Mouse (Mus musculus) embryonic facial prominence, embryonic 11.5 days (tissue): ENCODE data around the gene Otulin. TPM values are rescaled to one million over a fixed set of nuclear protein-coding genes. Genes with fewer than 3 reads are reported as not detected.

Source experiments
- ATAC-seq: fragments of 200-750 bp; cut with Nextera tagmentation; replicated peaks from 2 replicates; pipeline ENCODE4 v1.8.0; 2017; ENCODE audit warnings: low read depth; ENCODE audit not compliant: insufficient number of reproducible peaks, low FRiP score, low TSS enrichment
- DNase-seq: peaks from one replicate; pipeline ENCODE4 v3.0.0-alpha.2; 2015; ENCODE audit warnings: low spot score
- H3K27ac ChIP-seq: fragments of 300-500 bp; sonication (generic); replicated peaks from 2 replicates; pipeline ENCODE4 v1.5.1; 2014; ENCODE audit warnings: mild to moderate bottlenecking, low read depth, low read length, control low read depth
- H3K27me3 ChIP-seq: fragments of 300-500 bp; sonication (generic); 2 replicates; pipeline ENCODE4 v1.6.1; 2014; ENCODE audit warnings: mild to moderate bottlenecking, low read length, moderate library complexity, mixed read lengths; ENCODE audit not compliant: control insufficient read depth, insufficient read depth
- H3K36me3 ChIP-seq: fragments of 300-500 bp; sonication (generic); replicated peaks from 2 replicates; pipeline ENCODE4 v1.6.1; 2014; ENCODE audit warnings: low read depth, mild to moderate bottlenecking, low read length, moderate library complexity, mixed read lengths; ENCODE audit not compliant: control insufficient read depth, insufficient read depth
- H3K4me1 ChIP-seq: fragments of 300-500 bp; sonication (generic); 2 replicates; pipeline ENCODE4 v1.6.1; 2014; ENCODE audit warnings: low read length, mixed read lengths; ENCODE audit not compliant: control insufficient read depth, insufficient read depth
- H3K4me2 ChIP-seq: fragments of 300-500 bp; sonication (generic); 2 replicates; pipeline ENCODE4 v1.6.1; 2014; ENCODE audit warnings: low read depth, mild to moderate bottlenecking, control low read depth, low read length, moderate library complexity
- H3K4me3 ChIP-seq: fragments of 300-500 bp; sonication (generic); 2 replicates; pipeline ENCODE4 v1.5.1; 2014; ENCODE audit warnings: low read depth, low read length, control low read depth
- H3K9ac ChIP-seq: fragments of 300-500 bp; sonication (generic); replicated peaks from 2 replicates; pipeline ENCODE4 v1.6.1; 2014; ENCODE audit warnings: mild to moderate bottlenecking, control low read depth, low read length
- H3K9me3 ChIP-seq: fragments of 300-500 bp; sonication (generic); replicated peaks from 2 replicates; pipeline ENCODE4 v1.6.1; 2016; ENCODE audit warnings: mild to moderate bottlenecking, low read length, inconsistent platforms, mixed read lengths; ENCODE audit not compliant: control insufficient read depth
- WGBS: fragments of 180-500 bp; shearing (Covaris S2); extraction: QIAGEN DNeasy Blood & Tissue Kit; methylation state at CpG from one replicate; pipeline ENCODE4 v1.1.7; 2014; 5-methylcytosine and 5-hydroxymethylcytosine counted together
- polyA plus RNA-seq: library from polyadenylated mRNA; unstranded; fragments of >200 nt; fragmentation: Nextera tagmentation; extraction: Ambion mirVana; gene quantifications from 2 replicates; pipeline ENCODE4 v1.2.1, GENCODE M21; 2014

Otulin gene
- polyA plus RNA-seq, 1 experiment from 2014 or later: 38.0 TPM

DNA sequence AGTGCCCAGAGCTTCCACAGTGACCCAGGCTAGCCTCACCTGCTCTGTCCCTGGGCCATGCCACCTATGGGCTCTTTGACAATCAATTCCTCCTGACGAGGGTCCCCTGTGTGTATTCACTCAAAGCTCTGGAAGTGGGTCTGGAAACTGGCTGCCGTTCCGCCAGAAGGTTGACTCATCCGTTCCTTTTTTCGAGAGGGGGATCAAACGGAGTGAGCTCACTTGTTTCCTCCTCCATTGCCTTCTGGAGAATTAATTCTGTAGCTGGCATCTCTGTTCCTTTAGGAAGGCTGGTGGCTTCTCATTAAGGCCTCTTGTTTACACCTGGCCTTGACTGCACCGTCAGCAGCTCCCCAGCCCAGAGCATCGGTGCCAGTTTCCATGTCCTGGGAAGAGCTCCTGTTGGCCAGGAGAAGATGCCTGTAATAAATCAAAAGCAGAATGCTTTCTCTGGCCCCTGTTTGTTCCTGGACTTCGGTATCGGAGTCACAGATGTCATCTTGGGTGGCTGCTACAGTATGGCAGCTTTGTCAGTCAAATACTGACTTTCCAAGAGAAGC lies 64.8 kb downstream of the Otulin start:
- Histone ChIP-seq H3K9ac (no peak overlapping the region), H3K9me3 (no peaks in the 10 kb centered on the region), H3K27ac (no peak overlapping the region), H3K4me3 (no peak overlapping the region), H3K4me1 (no peaks in the 10 kb centered on the region), H3K4me2 (no peak overlapping the region), H3K36me3 (no peaks in the 10 kb centered on the region), H3K27me3 (no peaks in the 10 kb centered on the region)
- WGBS: 92% methylated on average over 10 of the region's 10 CpGs
- ATAC-seq: no peak
- no peak for DNase-seq

DNA sequence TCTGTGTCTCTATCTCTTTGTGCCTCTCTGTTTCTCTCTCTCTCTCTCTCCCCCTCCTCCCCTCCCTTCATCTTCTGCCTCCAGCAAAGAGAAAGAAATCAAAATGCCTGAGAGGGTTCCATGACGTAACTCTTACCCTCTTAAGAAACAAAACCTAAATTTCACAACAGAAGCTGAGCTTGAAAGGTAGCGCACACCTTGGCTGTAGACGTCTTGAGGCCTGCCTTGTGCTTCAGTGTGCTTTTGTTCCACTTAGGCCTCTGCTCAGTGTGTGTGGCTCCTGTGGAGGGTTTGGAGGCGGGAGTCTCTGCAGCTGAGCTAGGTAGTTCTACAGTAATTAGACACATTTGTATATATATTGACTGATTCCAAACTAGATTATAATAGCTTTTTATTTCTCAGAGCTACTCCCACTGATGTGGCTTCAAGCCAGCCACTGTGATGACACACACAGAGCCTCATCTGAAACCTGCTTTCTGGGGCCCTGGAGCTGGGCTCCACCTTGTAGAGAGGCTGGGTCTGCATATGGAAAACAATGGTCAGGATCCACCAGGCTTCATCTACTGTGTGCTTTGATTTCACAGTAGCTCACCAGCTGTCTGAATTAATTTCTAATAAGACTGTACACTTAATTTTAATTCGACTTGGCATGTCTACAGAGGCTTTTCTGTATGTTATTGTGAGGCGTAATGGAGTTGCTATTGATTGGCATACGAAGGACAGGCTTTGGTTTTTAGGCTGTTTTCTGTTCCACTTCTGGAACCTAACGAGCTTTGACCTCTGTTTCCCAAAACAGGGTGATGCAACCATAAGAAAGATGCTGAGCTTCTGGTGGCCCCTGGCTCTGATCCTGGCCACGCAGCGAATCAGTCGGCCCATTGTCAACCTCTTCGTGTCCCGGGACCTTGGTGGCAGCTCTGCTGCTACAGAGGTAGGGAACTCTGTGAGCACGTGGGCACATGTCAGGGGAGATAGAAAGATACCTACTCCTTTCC lies 66.1 kb downstream of the Otulin start:
- Histone ChIP-seq H3K27me3 (no peaks in the 10 kb centered on the region), H3K4me2 (no peak overlapping the region), H3K9me3 (no peaks in the 10 kb centered on the region), H3K4me3 (no peak overlapping the region), H3K9ac (no peak overlapping the region), H3K36me3 (no peaks in the 10 kb centered on the region), H3K4me1 (no peaks in the 10 kb centered on the region), H3K27ac (no peak overlapping the region)
- DNase-seq (no peak), ATAC-seq (no peak)
- 88% methylated on average over 14 of the region's 14 CpGs for WGBS

DNA sequence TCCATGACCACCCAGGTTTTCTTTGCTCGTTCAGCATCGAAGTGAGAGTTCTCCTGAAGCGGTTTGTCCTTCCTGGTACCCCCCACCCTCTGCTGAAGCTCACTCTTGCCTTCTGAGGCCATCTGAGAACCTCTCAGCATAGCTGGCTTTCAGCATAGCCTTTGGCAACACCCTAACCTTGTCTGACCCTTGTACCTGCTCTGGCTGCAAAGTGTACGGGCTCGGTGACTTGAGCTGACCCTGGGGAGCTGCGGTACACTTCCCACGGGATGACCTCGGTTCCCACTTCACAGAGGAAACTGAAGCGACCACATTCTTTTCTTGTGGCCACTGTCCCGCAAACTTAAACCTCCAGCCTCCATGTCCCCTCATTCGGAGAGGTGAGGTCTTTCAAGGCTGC lies 70.2 kb downstream of the Otulin start:
- Histone ChIP-seq H3K4me1 (0 out of 2 replicates have a peak, but pooled peaks cover 3% of the 10 kb centered on the region), H3K9ac (no peak overlapping the region), H3K9me3 (no peaks in the 10 kb centered on the region), H3K27ac (no peak overlapping the region), H3K27me3 (no peaks in the 10 kb centered on the region), H3K4me3 (no peak overlapping the region), H3K4me2 (no peak overlapping the region), H3K36me3 (no peaks in the 10 kb centered on the region)
- 76% methylated on average over 11 of the region's 11 CpGs for WGBS
- no peak for DNase-seq
- no peak for ATAC-seq

DNA sequence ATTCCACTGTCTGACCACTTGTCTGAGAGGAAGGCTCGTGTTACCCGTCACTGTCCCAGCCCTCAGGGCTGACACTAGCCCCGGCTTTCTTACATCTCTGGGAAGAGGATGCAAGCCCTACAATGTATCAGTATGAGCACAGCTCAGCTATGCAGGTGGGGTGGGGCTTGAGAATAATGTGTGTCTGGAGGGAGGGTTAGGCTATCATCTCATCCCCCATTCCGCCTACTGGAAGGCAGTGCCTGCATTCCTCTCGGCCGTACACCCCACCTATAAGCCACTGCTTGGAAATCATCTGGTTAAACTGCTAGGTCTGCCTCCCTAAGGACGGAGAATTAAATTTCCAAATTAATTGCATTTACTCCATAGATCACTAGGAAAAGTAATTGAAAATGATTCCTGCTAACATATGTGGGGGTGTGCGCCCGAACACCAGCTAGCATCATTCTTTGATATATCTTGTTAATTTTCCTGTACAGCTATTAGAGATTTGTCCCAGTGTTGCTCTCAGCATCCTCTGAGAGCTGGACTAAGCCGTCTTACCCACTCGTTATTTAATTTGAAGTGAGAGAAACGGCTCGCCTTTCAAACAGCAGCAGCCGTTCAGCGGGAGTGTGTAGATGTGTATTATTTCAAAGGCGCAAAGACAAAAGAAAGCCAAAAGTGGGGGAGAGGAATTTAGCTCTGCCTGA lies 71.9 kb downstream of the Otulin start:
- DNase-seq (no peak), ATAC-seq (peak; percentile 70; the same call in 1 of the 2 replicates)
- H3K36me3 ChIP-seq: no peaks in the 10 kb centered on the region
- no peak overlapping the region for H3K27ac ChIP-seq
- 0 out of 2 replicates have a peak, but pooled peaks cover 3% of the 10 kb centered on the region for H3K4me1 ChIP-seq
- H3K9me3 ChIP-seq: no peaks in the 10 kb centered on the region
- no peak overlapping the region for H3K4me2 ChIP-seq
- no peaks in the 10 kb centered on the region for H3K27me3 ChIP-seq
- WGBS: 46% methylated on average over 16 of the region's 16 CpGs
- H3K9ac ChIP-seq: no peak overlapping the region
- H3K4me3 ChIP-seq: no peak overlapping the region

DNA sequence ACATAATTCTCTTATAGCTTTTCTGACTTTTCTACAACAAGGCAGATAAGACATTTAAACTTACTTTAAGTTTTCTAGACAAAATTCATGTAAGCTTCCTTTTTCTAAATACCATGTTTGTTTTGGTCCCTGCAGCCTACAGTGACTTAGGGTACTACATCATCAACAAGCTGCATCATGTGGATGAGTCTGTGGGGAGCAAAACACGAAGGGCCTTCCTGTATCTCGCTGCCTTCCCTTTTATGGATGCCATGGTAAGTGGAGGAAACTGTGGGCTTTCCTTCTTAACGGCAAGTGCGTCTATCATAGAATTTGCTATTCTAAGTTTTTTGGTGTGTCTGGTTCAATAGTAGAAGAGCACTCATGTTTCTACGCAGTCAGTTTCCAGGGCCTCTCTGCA lies 76.9 kb downstream of the Otulin start:
- H3K4me1 ChIP-seq: 0 out of 2 replicates have a peak, but pooled peaks cover 3% of the 10 kb centered on the region
- H3K4me3 ChIP-seq: no peak overlapping the region
- no peak overlapping the region for H3K9ac ChIP-seq
- no peaks in the 10 kb centered on the region for H3K36me3 ChIP-seq
- no peaks in the 10 kb centered on the region for H3K9me3 ChIP-seq
- 91% methylated on average over 5 of the region's 5 CpGs for WGBS
- H3K27ac ChIP-seq: no peak overlapping the region
- ATAC-seq: no peak
- no peak overlapping the region for H3K4me2 ChIP-seq
- no peak for DNase-seq
- no peaks in the 10 kb centered on the region for H3K27me3 ChIP-seq

DNA sequence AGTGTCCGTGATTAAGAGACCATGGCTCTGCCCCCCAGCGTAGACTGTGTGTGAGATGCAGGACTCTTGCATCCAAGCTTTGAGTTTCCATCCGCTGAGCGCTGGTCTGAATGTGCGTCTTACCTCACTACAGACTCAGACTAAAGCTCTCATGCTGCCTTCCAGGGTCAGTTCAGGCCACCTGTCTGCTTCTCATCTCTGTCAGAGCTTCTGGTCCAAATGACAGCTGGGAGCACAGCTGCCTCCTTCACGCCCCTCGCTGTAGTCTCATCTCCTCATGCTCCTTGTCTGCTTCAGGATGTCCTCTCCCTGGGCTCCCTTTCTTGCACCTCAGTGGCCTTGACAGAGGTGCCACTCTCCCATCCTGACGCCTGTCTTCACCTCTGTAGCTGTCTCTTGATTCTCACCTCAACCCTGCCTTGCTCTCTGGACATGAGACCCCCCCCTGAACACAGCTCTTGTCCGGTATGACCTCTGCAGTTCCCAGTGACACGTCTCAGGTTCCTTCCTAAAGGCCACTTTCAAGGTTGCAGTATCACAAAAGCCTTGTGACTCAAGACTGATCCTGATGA lies 78.3 kb downstream of the Otulin start:
- no peaks in the 10 kb centered on the region for H3K36me3 ChIP-seq
- no peak overlapping the region for H3K4me2 ChIP-seq
- no peaks in the 10 kb centered on the region for H3K27me3 ChIP-seq
- H3K9ac ChIP-seq: no peak overlapping the region
- DNase-seq (no peak), ATAC-seq (no peak)
- H3K27ac ChIP-seq: no peak overlapping the region
- no peak overlapping the region for H3K4me3 ChIP-seq
- 79% methylated on average over 10 of the region's 10 CpGs for WGBS
- H3K4me1 ChIP-seq: no peaks in the 10 kb centered on the region
- no peaks in the 10 kb centered on the region for H3K9me3 ChIP-seq

GRCm38 (mm10) chr15:27551117-27552114 lies 79.1 kb downstream of the Otulin start:
- H3K4me1 ChIP-seq: no peaks in the 10 kb centered on the region
- H3K27me3 ChIP-seq: no peaks in the 10 kb centered on the region
- H3K27ac ChIP-seq: no peak overlapping the region
- WGBS: 86% methylated on average over 19 of the region's 19 CpGs
- no peak overlapping the region for H3K9ac ChIP-seq
- H3K9me3 ChIP-seq: no peaks in the 10 kb centered on the region
- no peak overlapping the region for H3K4me2 ChIP-seq
- no peak for DNase-seq
- no peaks in the 10 kb centered on the region for H3K36me3 ChIP-seq
- ATAC-seq: no peak
- no peak overlapping the region for H3K4me3 ChIP-seq
